In the genomic region with DNA sequence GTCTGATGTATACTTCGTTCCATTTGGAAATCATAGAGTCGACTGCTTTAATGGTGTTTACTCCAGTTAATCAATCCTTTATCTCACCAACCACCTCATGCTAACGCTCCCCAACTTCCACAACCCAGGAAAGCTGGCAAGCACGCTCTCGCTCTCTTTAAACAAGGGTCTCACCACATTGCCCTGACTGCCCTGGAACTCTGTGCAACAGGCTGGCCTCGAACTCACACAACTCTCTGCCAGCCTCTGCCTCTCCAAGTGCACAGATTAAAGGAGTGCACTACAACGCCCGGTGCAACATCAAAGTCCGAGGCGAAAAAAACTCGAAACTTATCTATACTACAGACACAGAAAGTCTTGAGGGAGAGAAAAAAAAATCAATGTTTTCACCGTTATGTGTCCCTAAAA, we compare ENCODE assay signal across 8 mouse cellular contexts. TPM values are rescaled to one million over a fixed set of nuclear protein-coding genes. Genes with fewer than 3 reads are reported as not detected.
A peak's percentile ranks its signal among the peaks of the same experiment; 100 is the strongest.
DNase-seq lines count a peak whose midpoint lies in the region; TF ChIP-seq lines count a peak whose summit lies in the region.

No protein-coding gene starts in this region.

- H3K27ac ChIP-seq in left cerebral cortex, adult 2 months = peak overlapping the region; percentile 80
- peak overlapping the region; percentile 20 for H3K27ac ChIP-seq in cortical plate, adult 2 months (ENCODE audit: insufficient read depth, low read length)
- peak overlapping the region; percentile 96 for H3K27ac ChIP-seq in hindbrain, embryonic 10.5 days
- H3K27ac ChIP-seq in macrophage = peak overlapping the region; percentile 62

- peak overlapping the region; percentile 54 for H3K4me3 ChIP-seq in left cerebral cortex, adult 2 months
- peak overlapping the region; percentile 62 for H3K4me3 ChIP-seq in cortical plate, adult 2 months (ENCODE audit: insufficient read depth, low read length)
- peak overlapping the region; percentile 77 for H3K4me3 ChIP-seq in hindbrain, embryonic 10.5 days
- peak overlapping the region; percentile 76 for H3K4me3 ChIP-seq in macrophage (ENCODE audit: inconsistent target)

- no peak for DNase-seq in left cerebral cortex, adult 2 months (ENCODE audit: extremely low spot score in 1 of 2, low spot score in 2 of 2)
- no peak for DNase-seq in left cerebral cortex, postnatal 36 days (ENCODE audit: low spot score in 2 of 2)
- no peak for DNase-seq in hindbrain, embryonic 10.5 days (ENCODE audit: low spot score)
- DNase-seq in ovary, postnatal 14 days (ENCODE audit: low spot score) = no peak
- no peak for DNase-seq in right cerebral cortex, postnatal 14 days
- no peak for DNase-seq in gastrocnemius, postnatal 4 days (ENCODE audit: low spot score in 2 of 2)

- intact Hi-C loops in left cerebral cortex, adult 2 months (cut with DNase I) = no loop called here
- intact Hi-C loops in left cerebral cortex, postnatal 36 days (cut with DNase I) = loop anchor here (10.0 kb wide), 1 partner anchor 583 kb away; no protein-coding TSS in a partner anchor

- H3K36me3 ChIP-seq in hindbrain, embryonic 10.5 days = peaks cover 23% of the 10 kb centered on the region
- H3K36me3 ChIP-seq in macrophage (ENCODE audit: inconsistent target) = no peaks in the 10 kb centered on the region; the same call in 1 of the 2 replicates

- no peak for TF ChIP-seq POLR2A in cortical plate, adult 2 months (IDR thresholded peaks at IDR 0.05; ENCODE audit: extremely low read depth, insufficient read depth, low read length)

- H3K4me1 ChIP-seq in cortical plate, adult 2 months (ENCODE audit: control insufficient read depth, insufficient read depth, low read length) = peaks cover 8% of the 10 kb centered on the region
- peaks cover 24% of the 10 kb centered on the region for H3K4me1 ChIP-seq in hindbrain, embryonic 10.5 days (replicated peaks)

- H3K79me2 ChIP-seq in macrophage (ENCODE audit: inconsistent target) = peaks cover 50% of the 10 kb centered on the region

- TF ChIP-seq CTCF in left cerebral cortex, adult 2 months (IDR thresholded peaks at IDR 0.05) = no peak
- TF ChIP-seq CTCF in cortical plate, adult 2 months (IDR thresholded peaks at IDR 0.05; ENCODE audit: extremely low read depth, insufficient read depth, low read length) = no peak

- H3K9me3 ChIP-seq in hindbrain, embryonic 10.5 days = no peaks in the 10 kb centered on the region

- WGBS in hindbrain, embryonic 10.5 days = 6% methylated on average over 12 of the region's 12 CpGs
- under 1% methylated on average over 12 of the region's 12 CpGs for WGBS in macrophage (ENCODE audit: missing documents)

- no peaks in the 10 kb centered on the region for H3K27me3 ChIP-seq in hindbrain, embryonic 10.5 days (ENCODE audit: insufficient read depth, poor library complexity, severe bottlenecking)

RNA-seq across cellular contexts. Expression of a gene that starts 0.3 kb away (rescaled TPM):
- total RNA-seq in left cerebral cortex, adult 2 months (2021) = 10 to 100 TPM in 1 of 2 experiments, 1 to 10 TPM in 1; 9.5 to 14.7 TPM
- total RNA-seq in left cerebral cortex, postnatal 36 days (2021) = 10 to 100 TPM in 1 of 2 experiments, 1 to 10 TPM in 1; 8.7 to 13.7 TPM
- 4.5 and 7.3 TPM in 2 replicates for polyA plus RNA-seq in cortical plate, adult 2 months (2012; rRNA removed)
- 3.3 and 4.5 TPM in 2 replicates for polyA plus RNA-seq in hindbrain, embryonic 10.5 days (2016; fragmentation: Nextera tagmentation; extraction: Ambion mirVana)
- total RNA-seq in macrophage (2018; cell fraction: chromatin; rRNA removed) = 10 to 100 TPM in 25 of 26 experiments, 1 to 10 TPM in 1; 2.4 to 88.7 (median 35.0) TPM
- 10 to 100 TPM; 19.1 to 67.7 (median 35.9) TPM for total RNA-seq in macrophage (2018; cell fraction: cytosol; rRNA removed)
- total RNA-seq in macrophage (2018; cell fraction: nucleus; rRNA removed) = 100 to 1,000 TPM in 4 of 26 experiments, 10 to 100 TPM in 22; 27.3 to 164 (median 74.3) TPM
- 31.7 to 42.4 TPM (median 33.8 TPM) in 3 replicates for polyA plus RNA-seq in macrophage (2018)
- total RNA-seq in gastrocnemius, postnatal 4 days (2021) = 1 to 10 TPM; 5.5 to 6.5 TPM

RNA-seq across cellular contexts. Expression of a gene that starts 0.6 kb away (rescaled TPM):
- 10 to 100 TPM; 36.7 to 47.7 TPM for total RNA-seq in left cerebral cortex, adult 2 months (2021)
- 10 to 100 TPM; 38.8 to 44.6 TPM for total RNA-seq in left cerebral cortex, postnatal 36 days (2021)
- polyA plus RNA-seq in cortical plate, adult 2 months (2012; rRNA removed) = 39.4 TPM in 2 replicates
- 374 and 405 TPM in 2 replicates for polyA plus RNA-seq in hindbrain, embryonic 10.5 days (2016; fragmentation: Nextera tagmentation; extraction: Ambion mirVana)
- 10 to 100 TPM in 2 of 26 experiments, 1 to 10 TPM in 24; 1.1 to 11.2 (median 6.1) TPM for total RNA-seq in macrophage (2018; cell fraction: chromatin; rRNA removed)
- 10 to 100 TPM; 40.8 to 77.3 (median 56.0) TPM for total RNA-seq in macrophage (2018; cell fraction: cytosol; rRNA removed)
- 10 to 100 TPM in 6 of 26 experiments, 1 to 10 TPM in 20; 4.0 to 14.1 (median 7.8) TPM for total RNA-seq in macrophage (2018; cell fraction: nucleus; rRNA removed)
- polyA plus RNA-seq in macrophage (2018) = 49.4 to 75.0 TPM (median 67.8 TPM) in 3 replicates
- 100 to 1,000 TPM; 139 to 159 TPM for total RNA-seq in gastrocnemius, postnatal 4 days (2021)

RNA-seq across cellular contexts. Expression of a gene that starts 8.8 kb away (rescaled TPM):
- total RNA-seq in left cerebral cortex, adult 2 months (2021) = 100 to 1,000 TPM in 1 of 2 experiments, 10 to 100 TPM in 1; 97.1 to 104 TPM
- 100 to 1,000 TPM in 1 of 2 experiments, 10 to 100 TPM in 1; 99.1 to 110 TPM for total RNA-seq in left cerebral cortex, postnatal 36 days (2021)
- polyA plus RNA-seq in cortical plate, adult 2 months (2012; rRNA removed) = 62.2 and 64.7 TPM in 2 replicates
- 387 and 408 TPM in 2 replicates for polyA plus RNA-seq in hindbrain, embryonic 10.5 days (2016; fragmentation: Nextera tagmentation; extraction: Ambion mirVana)
- 100 to 1,000 TPM in 19 of 26 experiments, 10 to 100 TPM in 7; 57.6 to 148 (median 120) TPM for total RNA-seq in macrophage (2018; cell fraction: chromatin; rRNA removed)
- total RNA-seq in macrophage (2018; cell fraction: cytosol; rRNA removed) = 100 to 1,000 TPM in 24 of 26 experiments, 10 to 100 TPM in 2; 95.9 to 136 (median 113) TPM
- total RNA-seq in macrophage (2018; cell fraction: nucleus; rRNA removed) = 100 to 1,000 TPM in 12 of 26 experiments, 10 to 100 TPM in 14; 55.7 to 148 (median 99.4) TPM
- polyA plus RNA-seq in macrophage (2018) = 114 to 180 TPM (median 117 TPM) in 3 replicates
- total RNA-seq in gastrocnemius, postnatal 4 days (2021) = 100 to 1,000 TPM; 146 to 158 TPM

RNA-seq across cellular contexts. Expression of a gene that starts 9.7 kb away (rescaled TPM):
- total RNA-seq in left cerebral cortex, adult 2 months (2021) = 10 to 100 TPM; 70.0 to 75.6 TPM
- total RNA-seq in left cerebral cortex, postnatal 36 days (2021) = 10 to 100 TPM; 67.9 to 69.8 TPM
- 54.6 and 58.5 TPM in 2 replicates for polyA plus RNA-seq in cortical plate, adult 2 months (2012; rRNA removed)
- polyA plus RNA-seq in hindbrain, embryonic 10.5 days (2016; fragmentation: Nextera tagmentation; extraction: Ambion mirVana) = 2.7 and 3.2 TPM in 2 replicates
- 10 to 100 TPM in 14 of 26 experiments, 1 to 10 TPM in 12; 3.5 to 50.9 (median 12.9) TPM for total RNA-seq in macrophage (2018; cell fraction: chromatin; rRNA removed)
- total RNA-seq in macrophage (2018; cell fraction: cytosol; rRNA removed) = 10 to 100 TPM in 14 of 26 experiments, 1 to 10 TPM in 12; 4.8 to 21.7 (median 10.6) TPM
- 10 to 100 TPM in 17 of 26 experiments, 1 to 10 TPM in 9; 6.9 to 37.6 (median 11.9) TPM for total RNA-seq in macrophage (2018; cell fraction: nucleus; rRNA removed)
- 5.8 to 35.6 TPM (median 21.9 TPM) in 3 replicates for polyA plus RNA-seq in macrophage (2018)
- total RNA-seq in gastrocnemius, postnatal 4 days (2021) = 10 to 100 TPM in 1 of 2 experiments, 1 to 10 TPM in 1; 9.2 to 11.4 TPM

RNA-seq across cellular contexts. Expression of a gene that starts 25.8 kb away (rescaled TPM):
- total RNA-seq in left cerebral cortex, adult 2 months (2021) = 1 to 10 TPM; 4.9 to 5.0 TPM
- 1 to 10 TPM; 2.6 to 4.4 TPM for total RNA-seq in left cerebral cortex, postnatal 36 days (2021)
- polyA plus RNA-seq in cortical plate, adult 2 months (2012; rRNA removed) = 3.5 and 5.3 TPM in 2 replicates
- polyA plus RNA-seq in hindbrain, embryonic 10.5 days (2016; fragmentation: Nextera tagmentation; extraction: Ambion mirVana) = 2.9 and 4.0 TPM in 2 replicates
- total RNA-seq in macrophage (2018; cell fraction: chromatin; rRNA removed) = 10 to 100 TPM in 2 of 26 experiments, 1 to 10 TPM in 22, not detected in 2; 1.1 to 12.7 (median 7.3) TPM
- 1 to 10 TPM in 24 of 26 experiments, under 1 TPM in 2; 0.67 to 2.3 (median 1.5) TPM for total RNA-seq in macrophage (2018; cell fraction: cytosol; rRNA removed)
- total RNA-seq in macrophage (2018; cell fraction: nucleus; rRNA removed) = 1 to 10 TPM in 23 of 26 experiments, under 1 TPM in 2, not detected in 1; 0.64 to 9.8 (median 3.6) TPM
- polyA plus RNA-seq in macrophage (2018) = 1.5 to 1.7 TPM (median 1.7 TPM) in 3 replicates
- 1 to 10 TPM; 3.1 to 4.0 TPM for total RNA-seq in gastrocnemius, postnatal 4 days (2021)

Comparison
In these comparisons a context has a peak if more than half of its experiments do, and no peak if none do; other contexts are left out.
1. H3K27ac ChIP-seq: peak in every context shown above with its lines; median percentile 96 in hindbrain, embryonic 10.5 days; 80 in left cerebral cortex, adult 2 months; 62 in macrophage; 20 in cortical plate, adult 2 months.